Mouse (Mus musculus): ENCODE results near the gene Tada1.

DNA sequence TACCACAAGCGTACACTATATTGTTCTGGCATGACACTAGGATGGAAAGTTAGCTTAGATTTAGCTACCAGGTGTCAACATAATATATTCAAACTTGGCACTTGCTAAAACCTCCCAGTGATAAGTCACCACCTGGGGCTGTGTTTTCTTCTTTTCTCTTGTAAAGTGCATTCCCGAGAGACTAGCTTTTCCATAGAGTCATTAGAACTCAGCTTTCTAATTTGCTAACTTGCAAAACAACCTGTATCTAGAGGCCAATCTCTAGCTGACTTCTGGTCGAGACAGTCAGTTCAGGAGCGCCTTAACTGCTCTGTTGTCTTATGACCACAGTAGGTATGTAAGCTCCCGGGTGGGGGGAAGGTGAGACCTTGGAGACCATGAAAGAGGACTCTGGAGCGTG lies 60.5 kb downstream of the Tada1 start:
- TF ChIP-seq CTCF (IDR thresholded peaks at IDR 0.05; ENCODE audit: low read depth, low read length) (no peak), POLR2A (IDR thresholded peaks at IDR 0.05; ENCODE audit: extremely low read depth, insufficient read depth, low read length) (no peak)
